In the genomic region with DNA sequence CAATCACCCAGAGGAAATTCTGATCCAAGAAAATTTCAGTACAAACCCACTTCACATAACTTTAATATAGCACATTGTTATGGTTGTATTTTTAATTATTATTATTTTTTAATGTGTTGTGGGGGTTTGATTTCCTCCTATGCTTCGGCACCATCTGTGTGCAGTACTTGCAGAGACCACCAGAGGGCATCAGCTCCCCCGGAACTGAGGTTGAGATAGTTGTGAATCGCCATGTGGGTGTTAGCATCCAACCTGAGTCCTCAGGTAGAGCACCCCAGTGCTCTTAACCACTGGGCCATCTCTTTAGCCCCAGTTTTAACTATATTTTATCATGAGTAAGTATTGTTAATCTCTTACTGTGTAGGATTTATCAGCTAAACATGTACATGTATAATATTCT, we compare ENCODE assay signal across 8 mouse cellular contexts.
DNase-seq lines count a peak whose midpoint lies in the region; ATAC-seq and TF ChIP-seq lines count a peak whose summit lies in the region.

No protein-coding gene starts in this region.

- no peak for ATAC-seq in heart, postnatal 0 days (ENCODE audit: insufficient read depth, low read depth)
- ATAC-seq in Patski: no peak
- no peak for ATAC-seq in limb, embryonic 11.5 days (ENCODE audit: insufficient number of reproducible peaks, low FRiP score, low TSS enrichment, low read depth)

- H3K27ac ChIP-seq in heart, postnatal 0 days (ENCODE audit: low read depth): no peak overlapping the region
- no peak overlapping the region for H3K27ac ChIP-seq in limb, embryonic 11.5 days (replicated peaks; ENCODE audit: low read depth, low read length)

- no peaks in the 10 kb centered on the region for H3K36me3 ChIP-seq in heart, postnatal 0 days (replicated peaks; ENCODE audit: control insufficient read depth, insufficient read depth, low read length)
- no peaks in the 10 kb centered on the region for H3K36me3 ChIP-seq in limb, embryonic 11.5 days (ENCODE audit: control insufficient read depth, insufficient read depth, low read length)

- peak; percentile 32 for TF ChIP-seq CTCF in heart, postnatal 0 days (IDR thresholded peaks at IDR 0.05; ENCODE audit: low read depth)
- TF ChIP-seq CTCF in Patski (IDR thresholded peaks at IDR 0.05): peak; percentile 85

- no peaks in the 10 kb centered on the region for H3K4me1 ChIP-seq in heart, postnatal 0 days (ENCODE audit: control insufficient read depth, insufficient read depth)
- H3K4me1 ChIP-seq in limb, embryonic 11.5 days (ENCODE audit: control insufficient read depth, insufficient read depth, low read length): no peaks in the 10 kb centered on the region

- no peak overlapping the region for H3K4me2 ChIP-seq in heart, postnatal 0 days (ENCODE audit: low read depth, low read length)
- H3K4me2 ChIP-seq in limb, embryonic 11.5 days (ENCODE audit: low read depth, severe bottlenecking): no peak overlapping the region

- in situ Hi-C loops in Patski (cut with MboI; ENCODE audit: low pct_unique_long_range_greater_than_20kb): loop anchor here (10.0 kb wide), 1 partner anchor 262 kb away; no protein-coding TSS in a partner anchor

- no peak for TF ChIP-seq EP300 in heart, postnatal 0 days (IDR thresholded peaks at IDR 0.05; ENCODE audit: low read depth)

- 64% methylated on average over 3 of the region's 3 CpGs for WGBS in heart, postnatal 0 days
- WGBS in limb, embryonic 11.5 days: 63% methylated on average over 3 of the region's 3 CpGs

- H3K4me3 ChIP-seq in heart, postnatal 0 days (ENCODE audit: low read depth, low read length): no peak overlapping the region
- no peak overlapping the region for H3K4me3 ChIP-seq in limb, embryonic 11.5 days (ENCODE audit: low read depth, low read length)

- H3K9ac ChIP-seq in heart, postnatal 0 days (replicated peaks; ENCODE audit: low read depth, low read length): no peak overlapping the region
- no peak overlapping the region for H3K9ac ChIP-seq in limb, embryonic 11.5 days (ENCODE audit: low read length)

- POLR2A ChIA-PET in Patski (lab: Charles Lee): no interaction called here

- H3K27me3 ChIP-seq in heart, postnatal 0 days (ENCODE audit: control insufficient read depth, insufficient read depth, low read length): no peaks in the 10 kb centered on the region
- H3K27me3 ChIP-seq in Patski: no peaks in the 10 kb centered on the region
- H3K27me3 ChIP-seq in limb, embryonic 11.5 days (ENCODE audit: control insufficient read depth, insufficient read depth, low read length): no peaks in the 10 kb centered on the region

- CTCF ChIA-PET in Patski (lab: Charles Lee): interaction anchor here (1.4 to 1.7 kb wide), 3 partner anchors 29 to 124 kb away, joined by 3 to 5 read pairs (median 4); no protein-coding TSS in a partner anchor

- no peaks in the 10 kb centered on the region for H3K9me3 ChIP-seq in heart, postnatal 0 days (replicated peaks; ENCODE audit: control insufficient read depth, low read length)
- H3K9me3 ChIP-seq in limb, embryonic 11.5 days (ENCODE audit: control insufficient read depth, low read length): no peaks in the 10 kb centered on the region

- no peak for DNase-seq in heart, postnatal 0 days (ENCODE audit: low spot score)
- DNase-seq in heart, adult 11 months: no peak
- DNase-seq in A20 (ENCODE audit: low read depth, low spot score) (peak; percentile 38), Patski (ENCODE audit: low read depth, low spot score) (no peak)
- DNase-seq in limb, embryonic 11.5 days (ENCODE audit: low spot score): peak; percentile 42
- peak; percentile 23 for DNase-seq in testis, postnatal 14 days (ENCODE audit: low spot score)
- DNase-seq in frontal cortex, postnatal 10 days (ENCODE audit: low spot score in 2 of 2): no peak
- no peak for DNase-seq in ovary, postnatal 10 days (ENCODE audit: low spot score)

Comparison
In these comparisons a context has a peak if more than half of its experiments do, and no peak if none do; other contexts are left out.
1. DNase-seq: peak in A20 (single experiment), limb, embryonic 11.5 days (single experiment) and testis, postnatal 14 days (single experiment); none in heart, postnatal 0 days (single experiment), heart, adult 11 months (single experiment), Patski (single experiment), frontal cortex, postnatal 10 days (0 of 2) and ovary, postnatal 10 days (single experiment).